Mouse (Mus musculus): Measurements from ENCODE around the gene Tubg2.

GRCm38 (mm10) chr11:101194137-101194536 lies 38.4 kb downstream of the Tubg2 start:
- TF ChIP-seq CTCF (IDR thresholded peaks at IDR 0.05; ENCODE audit: insufficient read depth, low read length) (no peak), POLR2A (IDR thresholded peaks at IDR 0.05; ENCODE audit: borderline replicate concordance, extremely low read depth, low read depth, low read length) (no peak)

Measured in lung, adult 2 months (tissue).